Mouse (Mus musculus): ENCODE data around the gene Pagr1a. TPM values are rescaled to one million over a fixed set of nuclear protein-coding genes. Genes with fewer than 3 reads are reported as not detected.

Gene Pagr1a
- total and polyA plus RNA-seq, 3 experiments = 60.2 to 85.9 TPM; not detected in 1

GRCm38 (mm10) chr7:126975493-126975892 lies 41.7 kb downstream of the Pagr1a start:
- peak; percentile 66 for DNase-seq (ENCODE audit: low read depth, low spot score)
- Histone ChIP-seq H3K9ac (ENCODE audit: control insufficient read depth, low read depth, low read length, poor library complexity, severe bottlenecking) (peak overlapping the region; percentile 64), H3K79me2 (ENCODE audit: control insufficient read depth, insufficient read depth, low read length, poor library complexity) (peaks cover 12% of the 10 kb centered on the region), H3K4me3 (ENCODE audit: control insufficient read depth in 1 of 2, insufficient read depth in 1 of 2, low read depth in 2 of 2, low read length in 2 of 2) (peak overlapping the region; percentile 37 to 42), H3K9me3 (replicated peaks; ENCODE audit: insufficient read depth, low read length) (no peaks in the 10 kb centered on the region), H3K27ac (ENCODE audit: control insufficient read depth, low read depth, low read length) (peak overlapping the region; percentile 4; the same call in 1 of the 2 replicates), H3K27me3 (ENCODE audit: control insufficient read depth in 1 of 2, insufficient read depth in 2 of 2, low read length in 2 of 2) (no peaks in the 10 kb centered on the region), H3K4me1 (ENCODE audit: control insufficient read depth in 1 of 2, insufficient read depth in 2 of 2, low read length in 2 of 2) (peaks cover 0 to 11% of the 10 kb centered on the region in 2 experiments; a peak in 2 of 4 replicates), H3K36me3 (ENCODE audit: control insufficient read depth in 1 of 2, insufficient read depth in 2 of 2, low read length in 2 of 2) (peaks cover 0 to 6% of the 10 kb centered on the region in 2 experiments; a peak in 2 of 4 replicates)
- TF ChIP-seq NELFE (IDR thresholded peaks at IDR 0.05; ENCODE audit: low read depth, low read length) = peak; percentile 41; the same call in 1 of the 2 replicates
- TF ChIP-seq ELF1 (IDR thresholded peaks at IDR 0.05; ENCODE audit: low read depth, low read length) = peak; percentile 35; the same call in 1 of the 2 replicates
- no peak for TF ChIP-seq MYC (IDR thresholded peaks at IDR 0.05; ENCODE audit: low read depth, low read length)
- TF ChIP-seq ZC3H11A (IDR thresholded peaks at IDR 0.05; ENCODE audit: low read depth, low read length) = 0 out of 2 replicates have a peak, but pooled peaks have one; percentile 16

GRCm38 (mm10) chr7:126967361-126967760 lies 49.8 kb downstream of the Pagr1a start:
- Histone ChIP-seq H3K27me3 (ENCODE audit: control insufficient read depth in 1 of 2, insufficient read depth in 2 of 2, low read length in 2 of 2) (no peaks in the 10 kb centered on the region), H3K79me2 (ENCODE audit: control insufficient read depth, insufficient read depth, low read length, poor library complexity) (no peaks in the 10 kb centered on the region), H3K9me3 (replicated peaks; ENCODE audit: insufficient read depth, low read length) (no peaks in the 10 kb centered on the region), H3K4me3 (ENCODE audit: control insufficient read depth in 1 of 2, insufficient read depth in 1 of 2, low read depth in 2 of 2, low read length in 2 of 2) (no peak overlapping the region), H3K4me1 (ENCODE audit: control insufficient read depth in 1 of 2, insufficient read depth in 2 of 2, low read length in 2 of 2) (no peaks in the 10 kb centered on the region), H3K27ac (ENCODE audit: control insufficient read depth, low read depth, low read length) (no peak overlapping the region), H3K36me3 (ENCODE audit: control insufficient read depth in 1 of 2, insufficient read depth in 2 of 2, low read length in 2 of 2) (no peaks in the 10 kb centered on the region; a peak in 1 of 4 replicates), H3K9ac (ENCODE audit: control insufficient read depth, low read depth, low read length, poor library complexity, severe bottlenecking) (no peak overlapping the region)
- no peak for TF ChIP-seq CTCF (IDR thresholded peaks at IDR 0.05 in 2 of 3, conservative IDR thresholded peaks at IDR 0.05 in 1 of 3; ENCODE audit: control insufficient read depth in 1 of 3, insufficient read depth in 1 of 3, low read depth in 2 of 3, low read length in 3 of 3, poor library complexity in 1 of 3, severe bottlenecking in 1 of 3)
- TF ChIP-seq KAT2A (conservative IDR thresholded peaks at IDR 0.05; ENCODE audit: low read depth, low read length) = no peak
- no peak for TF ChIP-seq TCF12 (IDR thresholded peaks at IDR 0.05; ENCODE audit: low read depth, low read length)
- no peak for TF ChIP-seq POLR2AphosphoS2 (IDR thresholded peaks at IDR 0.05; ENCODE audit: low read length)
- TF ChIP-seq GABPA (IDR thresholded peaks at IDR 0.05; ENCODE audit: low read depth, low read length) = no peak
- no peak for TF ChIP-seq NRF1 (IDR thresholded peaks at IDR 0.05; ENCODE audit: insufficient read depth, low read depth, low read length, poor library complexity, severe bottlenecking)
- TF ChIP-seq ZKSCAN1 (IDR thresholded peaks at IDR 0.05; ENCODE audit: low read depth, low read length) = no peak
- no peak for TF ChIP-seq POLR2AphosphoS5 (IDR thresholded peaks at IDR 0.05; ENCODE audit: borderline replicate concordance, low read depth, low read length)
- TF ChIP-seq RCOR1 (IDR thresholded peaks at IDR 0.05; ENCODE audit: low read depth, low read length) = no peak
- TF ChIP-seq USF1 (IDR thresholded peaks at IDR 0.05; ENCODE audit: low read depth, low read length) = no peak
- TF ChIP-seq ZNF384 (IDR thresholded peaks at IDR 0.05; ENCODE audit: low read depth, low read length) = no peak
- TF ChIP-seq RAD21 (IDR thresholded peaks at IDR 0.05; ENCODE audit: low read depth, low read length) = no peak
- TF ChIP-seq CHD2 (IDR thresholded peaks at IDR 0.05; ENCODE audit: low read length) = no peak
- no peak for TF ChIP-seq MXI1 (IDR thresholded peaks at IDR 0.05; ENCODE audit: low read depth, low read length)
- no peak for DNase-seq (ENCODE audit: low read depth, low spot score)

Data from MEL (cell line).